Mouse (Mus musculus): ENCODE results near the gene Hist2h3c1.
"Not testable (repeated sequence)": the region's sequence is repeated elsewhere in the genome, so short reads cannot be mapped to it uniquely, and the experiment has no call there.

DNA sequence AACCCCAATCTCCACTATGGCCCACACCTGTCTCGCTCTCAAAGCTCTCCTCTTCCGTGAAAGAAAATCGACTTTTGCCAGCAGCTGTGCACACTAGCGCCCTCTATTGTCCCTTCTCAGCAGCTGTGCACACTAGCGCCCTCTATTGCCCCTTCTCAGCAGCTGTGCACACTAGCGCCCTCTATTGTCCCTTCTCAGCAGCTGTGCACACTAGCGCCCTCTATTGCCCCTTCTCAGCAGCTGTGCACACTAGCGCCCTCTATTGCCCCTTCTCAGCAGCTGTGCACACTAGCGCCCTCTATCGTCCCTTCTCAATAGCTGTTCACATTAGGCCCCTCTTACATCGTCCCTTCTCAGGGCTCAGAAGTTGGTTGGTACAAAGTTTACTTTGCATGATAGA, 40.8 kb downstream of the Hist2h3c1 start:
- not testable (repeated sequence) for TF ChIP-seq GATA1 (IDR thresholded peaks at IDR 0.05; ENCODE audit: borderline replicate concordance, low read length); FLI1 (IDR thresholded peaks at IDR 0.05; ENCODE audit: low read length)

All from megakaryocyte, embryonic 14.5 days (primary cell).